8 mouse cellular contexts compared by ENCODE assay signal in the genomic region with DNA sequence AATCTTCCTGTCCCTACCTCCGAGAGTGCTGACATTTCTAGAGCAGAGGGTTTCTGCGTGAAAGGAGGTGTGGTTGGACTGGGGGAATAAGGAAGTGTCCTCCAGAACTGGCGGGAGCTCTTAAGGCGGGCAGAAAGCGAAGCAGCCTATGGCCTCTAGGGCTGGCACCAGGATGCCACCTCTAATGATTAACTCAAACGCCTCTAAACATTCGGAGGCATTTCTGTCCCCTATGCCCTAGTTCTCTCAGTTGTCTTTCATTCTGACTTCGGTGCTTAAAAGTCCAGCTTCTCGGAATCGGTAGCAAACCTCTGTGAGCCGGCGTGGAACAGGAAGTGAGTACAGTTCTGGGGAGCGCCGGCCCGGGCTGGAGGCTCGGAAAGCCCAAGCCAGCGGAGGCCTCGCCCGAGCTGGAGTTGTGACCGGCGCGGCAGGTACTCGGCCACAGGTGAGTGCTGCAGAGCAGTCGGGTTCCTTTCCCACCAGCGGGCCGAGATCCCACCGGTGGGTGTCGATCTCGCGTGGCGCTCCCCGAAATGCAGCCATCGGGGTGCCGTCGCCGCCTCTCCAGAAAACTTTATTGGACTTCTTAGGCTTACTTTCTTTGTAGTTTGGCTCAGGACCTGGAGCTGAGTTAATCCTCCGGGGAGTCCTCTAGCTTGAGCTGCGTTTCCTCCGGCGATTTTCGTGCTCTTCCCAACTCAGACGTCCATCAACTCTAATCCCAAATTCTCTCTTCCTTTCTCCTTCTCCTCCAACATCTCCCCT. TPM values are rescaled to one million over a fixed set of nuclear protein-coding genes. Genes with fewer than 3 reads are reported as not detected.
DNase-seq lines count a peak whose midpoint lies in the region; ATAC-seq and TF ChIP-seq lines count a peak whose summit lies in the region.

A gene (plus strand): TSS at position 84 of the 768 bp plus-strand sequence.

- peak; percentile 24 for TF ChIP-seq POLR2A in spleen, adult 2 months (IDR thresholded peaks at IDR 0.05; ENCODE audit: low read depth, low read length)

- H3K9me3 ChIP-seq in heart, postnatal 0 days (replicated peaks; ENCODE audit: control insufficient read depth, low read length) = 0 out of 2 replicates have a peak, but pooled peaks cover 3% of the 10 kb centered on the region

- peaks cover 5% of the 10 kb centered on the region; the same call in 1 of the 2 replicates for H3K36me3 ChIP-seq in heart, postnatal 0 days (replicated peaks; ENCODE audit: control insufficient read depth, insufficient read depth, low read length)
- H3K36me3 ChIP-seq in spleen, adult 2 months (ENCODE audit: control insufficient read depth, insufficient read depth, low read length) = peaks cover 7% of the 10 kb centered on the region; the same call in 1 of the 2 replicates

- H3K9ac ChIP-seq in heart, postnatal 0 days (replicated peaks; ENCODE audit: low read depth, low read length) = peak within 1 kb of the TSS; percentile 86

- under 1% methylated on average over 42 of the region's 42 CpGs for WGBS in heart, postnatal 0 days
- under 1% methylated on average over 42 of the region's 42 CpGs for WGBS in spleen, adult 2 months

- intact Hi-C loops in left cerebral cortex, postnatal 36 days (cut with DNase I) = no loop called here

- no peak for TF ChIP-seq CTCF in heart, postnatal 0 days (IDR thresholded peaks at IDR 0.05; ENCODE audit: low read depth)
- 0 out of 2 replicates have a peak, but pooled peaks have one; percentile 3 for TF ChIP-seq CTCF in spleen, adult 2 months (IDR thresholded peaks at IDR 0.05; ENCODE audit: extremely low read depth, insufficient read depth, insufficient read length, insufficient replicate concordance)

- peak within 1 kb of the TSS; percentile 70 for H3K4me3 ChIP-seq in heart, postnatal 0 days (ENCODE audit: low read depth, low read length)
- H3K4me3 ChIP-seq in spleen, adult 2 months (ENCODE audit: extremely low read depth, insufficient read depth, insufficient read length) = peak within 1 kb of the TSS; percentile 89

- peak; percentile 92 for ATAC-seq in erythroblast, adult 5-6 weeks (replicated peaks; ENCODE audit: low FRiP score, poor library complexity, severe bottlenecking)
- peak; percentile 74 for ATAC-seq in heart, postnatal 0 days (ENCODE audit: insufficient read depth, low read depth)
- peak; percentile 94 for ATAC-seq in megakaryocyte progenitor cell, adult 5-6 weeks (replicated peaks; ENCODE audit: poor library complexity)

- H3K27ac ChIP-seq in heart, postnatal 0 days (ENCODE audit: low read depth) = peak within 1 kb of the TSS; percentile 89
- H3K27ac ChIP-seq in spleen, adult 2 months (ENCODE audit: insufficient read depth, low read length) = peak within 1 kb of the TSS; percentile 93

- TF ChIP-seq EP300 in heart, postnatal 0 days (IDR thresholded peaks at IDR 0.05; ENCODE audit: low read depth) = no peak

- H3K27me3 ChIP-seq in heart, postnatal 0 days (ENCODE audit: control insufficient read depth, insufficient read depth, low read length) = no peaks in the 10 kb centered on the region
- no peaks in the 10 kb centered on the region for H3K27me3 ChIP-seq in spleen, adult 2 months (ENCODE audit: control insufficient read depth, insufficient read depth, low read length)

- peak; percentile 65 to 66 for DNase-seq in B cell, adult 2 months
- DNase-seq in adipocyte (ENCODE audit: low spot score) = peak; percentile 91
- peak; percentile 82 for DNase-seq in heart, postnatal 0 days (ENCODE audit: low spot score)
- peak; percentile 76 to 90 for DNase-seq in kidney, postnatal 25 days
- DNase-seq in spleen, adult 2 months (ENCODE audit: low read depth in 1 of 2, low spot score in 2 of 2) = peak in 1 of 2 experiments; percentile 40
- DNase-seq in left cerebral cortex, postnatal 36 days (ENCODE audit: low spot score in 2 of 2) = no peak

- H3K4me1 ChIP-seq in heart, postnatal 0 days (ENCODE audit: control insufficient read depth, insufficient read depth) = no peaks in the 10 kb centered on the region
- H3K4me1 ChIP-seq in spleen, adult 2 months (ENCODE audit: control insufficient read depth, insufficient read depth, insufficient read length) = no peaks in the 10 kb centered on the region

- peak within 1 kb of the TSS; percentile 91 for H3K4me2 ChIP-seq in heart, postnatal 0 days (ENCODE audit: low read depth, low read length)

RNA-seq across cellular contexts. Expression of the gene that starts here (rescaled TPM):
- 23.6 and 36.9 TPM in 2 replicates for total RNA-seq in erythroblast, adult 5-6 weeks (2015; ENCODE audit: low replicate concordance)
- total RNA-seq in erythroblast, adult 5-6 weeks (2017; ENCODE audit: low replicate concordance) = 15.7 and 20.4 TPM in 2 replicates
- 8.2 and 11.9 TPM in 2 replicates for total RNA-seq in heart, postnatal 0 days (2014; rRNA removed; ENCODE audit: low replicate concordance)
- 10.7 and 12.3 TPM in 2 replicates for polyA plus RNA-seq in heart, postnatal 0 days (2015; fragmentation: Nextera tagmentation; extraction: Ambion mirVana)
- 182 and 183 TPM in 2 replicates for total RNA-seq in megakaryocyte progenitor cell, adult 5-6 weeks (2015)
- 124 and 136 TPM in 2 replicates for total RNA-seq in megakaryocyte progenitor cell, adult 5-6 weeks (2017)
- 5.6 and 6.3 TPM in 2 replicates for polyA plus RNA-seq in spleen, adult 2 months (2012; rRNA removed)
- total RNA-seq in left cerebral cortex, postnatal 36 days (2021) = 1 to 10 TPM; 2.5 to 2.6 TPM

Comparison
In these comparisons a context has a peak if more than half of its experiments do, and no peak if none do; other contexts are left out.
1. DNase-seq: peak in B cell, adult 2 months (2 of 2), adipocyte (single experiment), heart, postnatal 0 days (single experiment) and kidney, postnatal 25 days (2 of 2); none in left cerebral cortex, postnatal 36 days (0 of 2).
2. Peak in every context shown above with its lines, with median percentiles within 50 percentile points of each other: ATAC-seq.